Mouse (Mus musculus) forebrain, embryonic 11.5 days (tissue): ENCODE data around the gene Gm5431. TPM values are rescaled to one million over a fixed set of nuclear protein-coding genes. Genes with fewer than 3 reads are reported as not detected.
A peak's percentile ranks its signal among the peaks of the same experiment; 100 is the strongest.

Source experiments
- ATAC-seq: fragments of 200-750 bp; cut with Nextera tagmentation; replicated peaks from 2 replicates; pipeline ENCODE4 v1.8.0; 2017; ENCODE audit warnings: moderate TSS enrichment; ENCODE audit not compliant: low FRiP score
- DNase-seq: peaks from one replicate; pipeline ENCODE4 v3.0.0-alpha.2; 2017; ENCODE audit warnings: low spot score
- H3K27ac ChIP-seq: fragments of 300-500 bp; sonication (generic); 2 replicates; pipeline ENCODE4 v1.5.1; 2014; ENCODE audit warnings: low read depth, low read length
- H3K27me3 ChIP-seq: fragments of 300-500 bp; sonication (generic); 2 replicates; pipeline ENCODE4 v1.6.1; 2014; ENCODE audit warnings: mild to moderate bottlenecking, low read length, mixed read lengths; ENCODE audit not compliant: control insufficient read depth, insufficient read depth
- H3K36me3 ChIP-seq: fragments of 300-500 bp; sonication (generic); 2 replicates; pipeline ENCODE4 v1.6.1; 2014; ENCODE audit warnings: mild to moderate bottlenecking, low read length, moderate library complexity, mixed read lengths; ENCODE audit not compliant: control insufficient read depth, insufficient read depth
- H3K4me1 ChIP-seq: fragments of 300-500 bp; sonication (generic); replicated peaks from 2 replicates; pipeline ENCODE4 v1.6.1; 2014; ENCODE audit warnings: low read length, mixed read lengths; ENCODE audit not compliant: control insufficient read depth, insufficient read depth
- H3K4me2 ChIP-seq: fragments of 300-500 bp; sonication (generic); 2 replicates; pipeline ENCODE4 v1.6.1; 2014; ENCODE audit warnings: low read depth, mild to moderate bottlenecking, low read length, moderate library complexity, mixed read lengths; ENCODE audit not compliant: severe bottlenecking
- H3K4me3 ChIP-seq: fragments of 300-500 bp; sonication (generic); 2 replicates; pipeline ENCODE4 v1.5.1; 2014; ENCODE audit warnings: low read depth, low read length
- H3K9ac ChIP-seq: fragments of 300-500 bp; sonication (generic); 2 replicates; pipeline ENCODE4 v1.6.1; 2014; ENCODE audit warnings: low read length
- H3K9me3 ChIP-seq: fragments of 300-500 bp; sonication (generic); 2 replicates; pipeline ENCODE4 v1.6.1; 2016; ENCODE audit warnings: low read length, mixed read lengths; ENCODE audit not compliant: control insufficient read depth
- WGBS: fragments of 180-500 bp; shearing (Covaris S2); extraction: QIAGEN DNeasy Blood & Tissue Kit; methylation state at CpG from one replicate; pipeline ENCODE4 v1.1.7; 2014; 5-methylcytosine and 5-hydroxymethylcytosine counted together
- polyA plus RNA-seq: library from polyadenylated mRNA; unstranded; fragments of >200 nt; fragmentation: Nextera tagmentation; extraction: Ambion mirVana; gene quantifications from 2 replicates; pipeline ENCODE4 v1.2.1, GENCODE M21; 2014

Gene Gm5431
- polyA plus RNA-seq, 1 experiment from 2014 or later = not detected

DNA sequence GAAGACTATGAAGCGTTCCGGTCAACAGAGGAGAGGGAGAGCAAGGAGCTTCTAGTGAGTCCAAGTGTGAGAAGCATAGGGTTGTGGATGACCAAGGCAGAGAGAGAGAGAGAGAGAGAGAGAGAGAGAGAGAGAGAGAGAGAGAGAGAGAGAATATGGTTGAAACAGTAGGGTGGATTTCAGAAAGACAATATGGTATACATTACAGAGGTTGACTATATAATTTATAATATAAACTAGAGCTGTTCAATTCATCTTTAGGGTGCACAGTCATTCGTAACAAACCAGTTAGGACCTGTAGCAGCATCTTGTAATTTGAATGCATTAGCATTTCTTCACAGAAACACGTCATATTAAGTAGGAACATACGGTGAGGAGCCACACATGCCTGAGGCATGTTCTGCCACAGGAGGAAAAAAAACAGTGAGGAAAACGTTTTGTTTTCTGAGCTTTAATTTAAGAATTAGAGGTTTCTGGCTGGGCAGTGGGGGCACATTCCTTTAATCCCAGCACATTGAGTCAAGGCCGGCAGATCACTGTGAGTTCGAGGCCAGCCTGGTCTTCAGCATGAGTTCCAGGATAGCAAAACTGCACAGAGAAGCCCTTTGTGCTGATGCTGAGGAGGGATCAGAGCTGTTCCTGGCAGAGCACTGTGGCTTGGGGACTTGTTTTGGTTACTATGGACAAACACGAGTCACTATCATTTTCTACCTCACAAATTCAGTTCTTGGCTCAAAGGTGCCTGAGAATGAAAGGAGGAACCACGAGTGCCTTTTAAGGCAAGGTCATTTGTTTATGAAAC lies 62.9 kb downstream of the Gm5431 start:
- H3K4me2 ChIP-seq = peak overlapping the region; percentile 77; the same call in 1 of the 2 replicates
- no peaks in the 10 kb centered on the region for H3K36me3 ChIP-seq
- WGBS = 71% methylated on average over 10 of the region's 10 CpGs
- H3K9ac ChIP-seq = no peak overlapping the region
- H3K9me3 ChIP-seq = no peaks in the 10 kb centered on the region
- H3K4me1 ChIP-seq = peaks cover 2% of the 10 kb centered on the region; the same call in 1 of the 2 replicates
- no peak for DNase-seq
- H3K27me3 ChIP-seq = peaks cover 6% of the 10 kb centered on the region; the same call in 1 of the 2 replicates
- H3K4me3 ChIP-seq = peak overlapping the region; percentile 75
- H3K27ac ChIP-seq = no peak overlapping the region
- ATAC-seq = no peak

DNA sequence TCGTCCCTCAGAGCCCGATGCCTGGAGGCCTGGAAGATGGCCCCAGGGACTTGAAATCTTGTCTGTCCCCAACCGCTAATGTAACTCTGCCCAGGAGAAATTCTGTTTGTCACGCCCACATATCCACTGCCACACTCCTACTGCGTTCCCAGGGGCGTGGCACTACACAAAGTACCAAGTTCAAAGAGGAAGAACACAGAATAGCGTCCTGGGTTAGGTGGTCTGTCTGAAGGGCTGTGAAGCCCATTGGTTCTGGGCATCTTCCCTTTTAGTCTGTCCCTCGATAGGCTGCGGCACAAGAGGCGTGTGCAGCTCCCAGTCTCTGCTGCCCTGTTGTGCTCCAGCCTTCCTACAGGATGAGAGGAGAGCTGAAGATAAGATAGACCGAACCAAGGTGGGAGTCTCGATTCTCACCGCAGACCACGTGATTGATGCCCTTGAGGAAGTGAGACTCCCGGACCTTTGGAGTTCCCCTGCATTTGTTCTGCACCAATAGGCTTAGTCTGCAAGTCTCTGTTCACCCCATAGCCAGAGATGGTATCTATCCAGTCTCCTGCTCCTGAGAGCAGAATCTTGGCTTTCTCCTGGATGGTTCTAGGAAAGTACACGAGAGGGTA lies 63.7 kb downstream of the Gm5431 start:
- H3K4me1 ChIP-seq = peaks cover 2% of the 10 kb centered on the region; the same call in 1 of the 2 replicates
- peak overlapping the region; percentile 75 for H3K4me3 ChIP-seq
- DNase-seq (no peak), ATAC-seq (0 out of 2 replicates have a peak, but pooled peaks have one; percentile 10)
- H3K27me3 ChIP-seq = peaks cover 6% of the 10 kb centered on the region; the same call in 1 of the 2 replicates
- H3K36me3 ChIP-seq = no peaks in the 10 kb centered on the region
- H3K9me3 ChIP-seq = no peaks in the 10 kb centered on the region
- H3K27ac ChIP-seq = no peak overlapping the region
- peak overlapping the region; percentile 70; the same call in 1 of the 2 replicates for H3K9ac ChIP-seq
- 3% methylated on average over 16 of the region's 16 CpGs for WGBS
- H3K4me2 ChIP-seq = peak overlapping the region; percentile 77

Other genes starting within 250 kb of the Gm5431 start
- 648 and 653 TPM in 2 replicates for gene Rack1, start 101.9 kb downstream of the Gm5431 start, polyA plus RNA-seq
- gene Trim41, start 84.9 kb downstream of the Gm5431 start, polyA plus RNA-seq = 4.5 and 5.6 TPM in 2 replicates
- gene Trim7, start 76.1 kb downstream of the Gm5431 start, polyA plus RNA-seq = 0.51 and 2.1 TPM in 2 replicates
- 12.3 and 12.7 TPM in 2 replicates for gene Gm12184, start 75.6 kb downstream of the Gm5431 start, polyA plus RNA-seq
- 1.5 TPM in 2 replicates for gene Irgm1, start 30.5 kb downstream of the Gm5431 start, polyA plus RNA-seq
- gene Psme2b, start 44.0 kb upstream of the Gm5431 start, polyA plus RNA-seq = 1.2 and 1.9 TPM in 2 replicates
- not detected in 2 replicates for gene Olfr56, start 76.7 kb upstream of the Gm5431 start, polyA plus RNA-seq
- 0.20 TPM in 1 of 2 replicates, not detected in the other for gene 9930111J21Rik1, start 77.2 kb upstream of the Gm5431 start, polyA plus RNA-seq
- gene Gm12185, start 90.0 kb upstream of the Gm5431 start, polyA plus RNA-seq = not detected in 2 replicates
- not detected in 2 replicates for gene Tgtp1, start 92.0 kb upstream of the Gm5431 start, polyA plus RNA-seq
- 0.04 and 0.07 TPM in 2 replicates for gene 9930111J21Rik2, start 149.0 kb upstream of the Gm5431 start, polyA plus RNA-seq
- not detected in 2 replicates for gene Tgtp2, start 162.0 kb upstream of the Gm5431 start, polyA plus RNA-seq
- 0.63 and 1.1 TPM in 2 replicates for gene Ifi47, start 174.4 kb upstream of the Gm5431 start, polyA plus RNA-seq
- gene Olfr1396, start 212.7 kb upstream of the Gm5431 start, polyA plus RNA-seq = not detected in 2 replicates
- gene Olfr1395, start 240.1 kb upstream of the Gm5431 start, polyA plus RNA-seq = not detected in 2 replicates